Mouse (Mus musculus) cortical plate, adult 2 months (tissue): ENCODE measurements around the gene Pdzd8.

ENCODE experiments used
- CTCF ChIP-seq: fragments of 200-500 bp; IDR thresholded peaks from 2 replicates; pipeline ENCODE4 v1.5.1; 2011; ENCODE audit warnings: mild to moderate bottlenecking, control low read depth, low read length; ENCODE audit not compliant: insufficient read depth; ENCODE audit errors: extremely low read depth
- POLR2A ChIP-seq: fragments of 200-500 bp; IDR thresholded peaks from 2 replicates; pipeline ENCODE4 v1.6.1; 2011; ENCODE audit warnings: mild to moderate bottlenecking, low read length, control low read depth; ENCODE audit not compliant: insufficient read depth; ENCODE audit errors: extremely low read depth

GRCm38 (mm10) chr19:59339908-59340307 lies 5.7 kb downstream of the Pdzd8 start:
- no peak for TF ChIP-seq CTCF
- no peak for TF ChIP-seq POLR2A
